Mouse (Mus musculus) liver, embryonic 11.5 days (tissue): ENCODE data around the gene Adcy9. TPM values are rescaled to one million over a fixed set of nuclear protein-coding genes. Genes with fewer than 3 reads are reported as not detected.

Experiments used
- polyA plus RNA-seq: library from polyadenylated mRNA; unstranded; fragments of >200 nt; fragmentation: Nextera tagmentation; extraction: Ambion mirVana; gene quantifications from 2 replicates; pipeline ENCODE4 v1.2.1, GENCODE M21; 2014

Gene Adcy9
- polyA plus RNA-seq, 1 experiment from 2014 or later = 1.6 TPM

Other genes with a start within 250 kb of the Adcy9 start
- gene Crebbp, start 206.5 kb downstream of the Adcy9 start, polyA plus RNA-seq = 16.5 and 20.0 TPM in 2 replicates
- 8.7 and 8.8 TPM in 2 replicates for gene Srl, start 121.3 kb upstream of the Adcy9 start, polyA plus RNA-seq
- gene Tfap4, start 139.4 kb upstream of the Adcy9 start, polyA plus RNA-seq = 23.3 and 25.1 TPM in 2 replicates
- 10.8 and 11.7 TPM in 2 replicates for gene Glis2, start 174.2 kb upstream of the Adcy9 start, polyA plus RNA-seq
- 110 and 116 TPM in 2 replicates for gene Pam16, start 204.5 kb upstream of the Adcy9 start, polyA plus RNA-seq
- gene Vasn, start 219.4 kb upstream of the Adcy9 start, polyA plus RNA-seq = 9.3 and 9.4 TPM in 2 replicates
- 104 and 111 TPM in 2 replicates for gene Dnaja3, start 219.5 kb upstream of the Adcy9 start, polyA plus RNA-seq